Mouse (Mus musculus): Measurements from ENCODE around the gene Dusp22.

Dusp22 gene

DNA sequence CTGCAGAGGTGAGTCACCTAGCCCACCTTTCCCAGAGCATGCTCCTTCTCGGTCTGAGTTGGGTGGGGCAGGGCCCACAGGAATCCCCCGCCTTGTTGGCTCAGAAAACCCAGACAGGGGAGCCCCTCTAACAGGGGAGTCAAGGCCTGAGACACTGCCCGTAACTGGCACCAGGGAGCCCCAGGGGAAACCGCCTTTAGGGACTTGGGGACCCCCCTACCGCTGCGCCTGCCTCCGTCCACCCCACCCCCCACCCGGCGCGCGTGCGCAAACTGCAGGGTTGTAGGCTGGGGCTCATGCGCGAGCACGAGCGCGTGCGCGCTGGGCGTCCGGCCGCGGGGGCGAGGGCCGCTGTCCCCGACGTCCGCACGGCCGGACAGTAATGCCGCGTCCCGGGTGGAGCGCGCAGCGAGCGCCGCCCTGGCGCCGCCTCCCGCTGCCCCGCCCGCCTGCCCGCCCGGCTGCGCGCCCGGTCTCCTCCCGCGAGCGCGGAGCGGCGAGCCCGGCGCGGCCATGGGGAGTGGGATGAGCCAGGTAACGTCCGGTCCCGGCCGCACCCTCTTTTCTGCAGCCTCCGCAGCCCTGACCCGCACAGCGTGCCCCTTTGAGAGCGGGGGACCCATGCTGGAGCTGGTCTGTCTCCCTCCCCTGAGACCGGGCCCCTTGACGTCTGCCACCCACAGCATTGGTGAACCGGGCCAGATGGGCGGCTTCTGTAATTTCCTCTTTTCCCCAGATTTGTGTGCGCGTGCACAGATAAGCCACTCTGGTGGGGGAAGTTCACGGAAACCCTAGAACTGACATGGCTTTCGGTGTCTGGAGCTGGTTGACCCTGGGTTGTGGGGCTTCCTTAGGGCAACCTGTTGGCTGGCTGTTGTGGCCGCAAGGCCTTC is at the start of gene Dusp22:
Gene Dusp22, plus strand, starts transcription at position 387 of the 893 bp plus-strand sequence.
- peak; percentile 68 to 69 for DNase-seq (ENCODE audit: low spot score in 2 of 2)

DNA sequence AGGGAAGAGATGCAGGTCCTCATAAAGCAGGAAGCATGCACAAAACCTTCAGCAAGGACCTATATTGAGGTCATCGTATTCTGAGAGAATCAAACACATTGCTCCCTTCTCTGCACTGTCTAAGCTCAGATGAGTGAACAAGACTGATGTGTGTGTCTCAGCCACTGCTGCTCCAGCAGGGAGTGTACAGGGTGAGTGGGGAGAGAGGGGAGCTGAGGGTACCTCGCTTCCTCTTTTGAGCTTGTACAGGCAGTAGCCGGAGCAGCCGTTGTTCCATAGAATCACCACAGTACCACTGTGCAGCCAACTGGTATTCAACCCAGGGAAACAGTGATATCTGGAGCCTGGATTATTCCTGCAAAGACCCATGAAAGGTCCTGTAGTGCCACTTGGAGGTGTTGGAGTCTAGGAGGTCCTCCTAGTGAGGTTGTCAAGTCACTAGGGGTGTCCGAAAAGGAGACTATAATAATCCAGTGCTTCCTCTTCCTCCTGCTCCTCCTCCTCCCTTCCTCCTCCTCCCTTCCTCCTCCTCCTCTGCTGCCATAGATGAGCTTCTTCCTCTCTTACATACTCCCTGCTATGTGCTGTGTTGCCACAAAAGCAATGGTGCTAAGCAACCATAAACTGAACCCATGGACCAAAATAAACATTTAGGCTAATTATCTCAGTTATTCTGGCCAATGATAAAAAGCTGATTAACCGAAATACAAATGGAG is 47.6 kb upstream of the Dusp22 start:
- DNase-seq (ENCODE audit: low spot score in 2 of 2), result no peak

GRCm38 (mm10) chr13:30619684-30620083 is 40.1 kb upstream of the Dusp22 start:
- DNase-seq (ENCODE audit: low spot score in 2 of 2), result no peak

DNA sequence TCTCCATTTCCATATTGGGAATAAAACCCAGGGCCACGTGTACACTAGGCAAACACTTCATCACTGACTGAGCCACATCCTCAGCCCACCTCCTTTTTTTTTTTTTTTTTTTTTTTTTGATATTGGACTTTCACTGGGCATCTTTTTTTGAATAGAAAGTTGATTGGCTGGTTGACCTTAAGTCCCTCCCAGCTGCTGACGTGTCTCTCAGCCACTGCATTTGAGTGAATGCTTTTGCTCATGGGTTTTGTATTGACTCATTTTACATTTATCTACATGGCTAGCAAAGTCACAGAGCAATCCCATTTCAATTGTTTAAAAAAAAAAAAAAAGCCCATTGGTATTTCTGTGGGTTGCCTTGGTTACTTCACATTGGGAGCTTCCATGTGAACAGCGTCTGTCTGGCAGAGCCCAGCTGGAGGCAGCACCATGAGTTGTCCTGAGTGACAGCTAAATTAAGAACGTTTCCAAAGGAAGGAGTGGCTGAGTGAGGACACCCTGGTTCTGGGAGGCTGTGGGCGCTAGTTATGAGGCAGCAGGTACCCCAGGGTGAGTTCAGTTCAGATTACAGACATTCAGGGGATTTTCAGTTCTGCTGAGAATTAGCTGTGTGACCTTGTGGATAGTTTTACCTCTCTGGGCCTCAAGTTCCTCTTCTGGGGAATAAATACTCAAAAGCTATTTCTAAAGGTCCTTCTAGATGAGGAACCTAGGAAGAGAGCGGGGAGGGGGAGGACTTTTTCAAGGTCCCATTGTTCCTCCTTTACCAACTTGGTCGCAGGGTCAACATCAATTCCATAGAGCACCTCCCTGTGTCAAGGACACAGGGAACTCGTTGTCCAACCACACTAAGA is 31.4 kb upstream of the Dusp22 start:
- no peak for DNase-seq (ENCODE audit: low spot score in 2 of 2)

DNA sequence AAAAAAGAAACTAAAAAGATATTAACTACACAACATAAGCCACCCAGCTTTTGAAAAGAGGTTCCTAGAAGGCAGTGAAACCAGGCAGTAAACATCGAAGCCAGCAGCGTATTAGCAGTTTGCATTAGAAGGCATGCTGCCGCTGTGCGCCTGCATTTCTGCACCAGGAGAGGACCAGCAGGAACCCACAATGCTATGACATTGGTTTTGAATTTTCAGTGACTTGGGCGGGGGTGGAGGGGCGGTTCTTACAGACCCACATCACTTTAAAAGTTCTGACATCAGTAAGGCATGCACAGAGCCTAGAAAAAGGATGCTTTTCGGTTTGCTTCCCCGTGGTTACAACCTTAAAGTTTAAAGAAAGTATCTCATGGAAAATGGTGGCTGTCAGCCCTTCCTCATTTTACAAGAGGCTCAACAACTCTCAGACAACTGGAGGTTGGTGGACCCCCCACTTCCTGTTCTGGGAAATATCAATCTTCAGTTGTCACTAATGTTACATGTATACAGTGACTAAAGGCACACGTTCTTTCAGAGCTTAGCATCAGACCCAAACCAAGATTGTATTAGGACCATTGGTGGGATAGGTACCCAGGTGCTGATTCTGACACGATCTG is 29.9 kb upstream of the Dusp22 start:
- DNase-seq (ENCODE audit: low spot score in 2 of 2), result no peak

DNA sequence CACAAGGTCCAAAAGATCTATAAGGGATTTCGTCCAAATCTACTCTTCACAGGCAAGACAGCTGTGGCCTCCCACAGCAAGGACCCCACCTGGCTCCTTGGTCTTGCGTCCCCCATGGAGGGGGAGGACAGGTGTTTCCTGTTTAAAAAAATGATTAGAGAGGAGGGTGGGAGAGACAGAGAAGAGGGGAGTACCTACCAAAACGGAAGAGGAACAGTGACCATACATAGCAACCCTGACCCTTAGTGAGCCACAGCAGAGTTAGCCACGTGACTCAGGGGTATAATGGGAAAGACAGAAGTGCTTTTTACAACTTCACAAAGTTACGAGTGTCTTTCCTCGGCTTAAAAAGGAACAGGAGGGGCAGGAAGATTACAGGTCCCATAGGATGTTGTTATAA is 26.8 kb upstream of the Dusp22 start:
- no peak for DNase-seq (ENCODE audit: low spot score in 2 of 2)

- no peak for DNase-seq (ENCODE audit: low spot score in 2 of 2)
Observed at GRCm38 (mm10) chr13:30636453-30636852, 23.3 kb upstream of the Dusp22 start.

DNA sequence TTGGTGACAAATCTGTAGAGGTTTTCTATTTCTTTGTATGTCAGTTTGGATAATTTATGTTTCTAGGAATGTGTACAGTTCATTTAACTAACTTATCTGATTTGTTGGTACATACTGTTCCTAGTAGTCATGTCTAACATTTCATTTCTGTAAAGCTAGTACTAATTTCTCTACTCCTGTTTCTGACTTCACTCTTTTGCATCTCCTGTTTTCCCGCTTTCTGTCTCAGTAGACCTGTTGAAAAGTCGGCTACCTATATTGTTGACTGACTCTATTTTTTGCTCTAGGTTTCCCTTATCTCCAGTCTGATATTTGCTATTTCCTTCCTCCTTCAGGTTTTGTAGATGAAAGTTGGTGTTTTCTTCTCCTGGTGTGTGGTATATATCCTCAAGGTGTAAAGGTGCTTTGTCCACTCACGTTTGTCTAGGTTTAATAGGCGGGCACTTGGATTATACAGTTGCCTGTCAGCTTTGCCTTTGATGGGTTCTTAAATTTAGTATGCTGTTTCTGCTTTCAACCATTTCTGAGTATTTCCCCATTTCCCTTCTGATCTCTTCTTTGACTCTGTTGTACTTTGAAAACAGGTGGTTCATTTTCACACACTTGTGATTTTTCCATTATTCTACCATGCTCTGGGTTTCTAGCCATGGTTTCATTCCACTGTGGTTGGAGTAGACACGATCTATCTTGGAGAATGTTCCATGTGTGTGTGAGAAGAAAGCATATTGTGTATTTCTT is 21.3 kb upstream of the Dusp22 start:
- no peak for DNase-seq (ENCODE audit: low spot score in 2 of 2)

- DNase-seq (ENCODE audit: low spot score in 2 of 2), result no peak
Observed at GRCm38 (mm10) chr13:30642053-30642452, 17.7 kb upstream of the Dusp22 start.

DNA sequence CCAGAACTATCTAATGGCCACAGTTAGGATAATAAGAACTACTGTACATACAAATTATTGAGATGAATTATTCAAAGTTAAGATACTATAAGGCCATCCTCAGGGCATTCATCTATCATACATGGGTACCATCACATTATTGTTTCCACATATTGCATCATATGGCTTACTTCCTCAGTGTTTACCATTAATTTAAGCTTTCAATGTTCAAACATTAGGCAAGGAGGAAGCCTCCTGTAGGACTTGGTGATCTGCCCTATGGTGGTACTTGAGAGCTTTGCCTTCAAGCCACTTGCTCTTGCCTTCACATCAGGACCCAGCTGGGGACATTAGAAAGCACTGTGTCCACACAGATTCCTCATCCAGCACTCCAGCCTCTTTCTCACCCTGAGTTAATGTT is 11.3 kb upstream of the Dusp22 start:
- DNase-seq (ENCODE audit: low spot score in 2 of 2), result no peak

- DNase-seq (ENCODE audit: low spot score in 2 of 2), result no peak
Observed at GRCm38 (mm10) chr13:30649197-30649596, 10.6 kb upstream of the Dusp22 start.

DNA sequence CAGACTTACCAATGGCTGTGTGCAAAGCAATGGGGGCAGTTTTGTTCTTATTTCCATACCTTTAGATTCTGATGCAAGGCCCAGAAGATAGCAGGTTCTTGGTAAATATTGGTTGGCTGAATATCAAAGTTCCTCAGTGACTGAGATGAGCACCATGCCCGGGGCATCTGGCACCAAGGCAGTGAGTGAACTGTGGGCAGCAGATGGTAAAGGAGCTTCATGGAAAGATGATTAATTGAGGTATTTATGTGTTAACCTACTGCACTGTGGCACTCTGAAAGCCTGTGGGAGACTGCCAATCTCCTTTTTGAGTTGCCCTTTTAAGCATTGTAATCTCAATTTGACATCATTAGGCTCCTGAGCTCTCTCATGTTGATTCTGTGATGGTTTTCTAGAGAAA is 9.1 kb upstream of the Dusp22 start:
- no peak for DNase-seq (ENCODE audit: low spot score in 2 of 2)

DNA sequence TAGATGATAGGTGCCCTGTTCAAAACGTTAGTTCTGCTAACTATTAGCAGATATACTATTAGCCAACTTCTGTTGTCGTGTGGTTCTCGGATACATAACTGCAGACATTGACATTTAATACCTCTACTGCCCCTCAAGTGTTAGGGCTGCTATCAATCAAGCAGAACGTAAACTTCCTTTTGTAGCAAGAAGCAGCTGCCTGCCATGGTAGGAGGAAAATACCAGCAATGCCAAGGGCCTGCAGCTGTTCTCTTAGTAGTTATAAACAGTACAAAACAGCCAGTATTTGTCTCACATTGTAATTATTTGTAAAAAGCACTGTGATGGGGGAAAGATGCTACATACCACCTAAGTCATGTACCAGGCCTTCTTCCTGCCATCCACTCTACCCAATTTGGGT is 6.7 kb upstream of the Dusp22 start:
- DNase-seq (ENCODE audit: low spot score in 2 of 2), result no peak

- no peak for DNase-seq (ENCODE audit: low spot score in 2 of 2)
Observed at GRCm38 (mm10) chr13:30654463-30654862, 5.3 kb upstream of the Dusp22 start.

DNA sequence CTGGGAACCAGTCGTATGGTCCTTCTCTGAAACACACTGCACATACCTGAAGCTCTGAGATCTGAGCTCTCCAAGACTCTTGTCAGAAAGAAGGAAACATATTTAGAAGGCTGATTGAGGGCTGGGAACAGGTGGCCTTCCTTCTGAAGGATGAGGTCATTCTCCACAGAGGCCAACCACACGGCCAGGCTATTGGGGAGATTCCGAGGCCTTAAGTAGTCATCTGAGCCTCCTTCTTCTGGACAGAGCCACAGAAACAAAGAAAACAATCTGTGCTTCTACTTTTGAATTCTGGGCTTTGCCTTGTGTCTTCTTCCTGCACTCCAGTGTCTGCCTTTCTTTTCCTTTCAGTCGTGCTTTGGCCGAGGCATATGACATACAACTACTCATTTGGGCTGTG is 2.9 kb upstream of the Dusp22 start:
- DNase-seq (ENCODE audit: low spot score in 2 of 2), result no peak

GRCm38 (mm10) chr13:30657779-30658178 is 2.0 kb upstream of the Dusp22 start:
- DNase-seq (ENCODE audit: low spot score in 2 of 2), result no peak

- no peak for DNase-seq (ENCODE audit: low spot score in 2 of 2)
Observed at GRCm38 (mm10) chr13:30658201-30658996, 1.4 kb upstream of the Dusp22 start.

- no peak for DNase-seq (ENCODE audit: low spot score in 2 of 2)
Observed at GRCm38 (mm10) chr13:30665261-30665660, 5.5 kb downstream of the Dusp22 start.

- DNase-seq (ENCODE audit: low spot score in 2 of 2), result peak; percentile 45 to 54
Observed at GRCm38 (mm10) chr13:30666537-30666936, 6.7 kb downstream of the Dusp22 start.

- no peak for DNase-seq (ENCODE audit: low spot score in 2 of 2)
Observed at GRCm38 (mm10) chr13:30668301-30668700, 8.5 kb downstream of the Dusp22 start.

All from frontal cortex, postnatal 25 days (tissue).